Mouse (Mus musculus) C2C12 (cell line): ENCODE measurements around the gene Pafah1b2. TPM values are rescaled to one million over a fixed set of nuclear protein-coding genes. Genes with fewer than 3 reads are reported as not detected.

Experiments
- H3K27me3 ChIP-seq: one replicate; pipeline ENCODE4 v1.6.1; 2011; ENCODE audit not compliant: control insufficient read depth, insufficient read depth, insufficient read length
- H3K36me3 ChIP-seq: one replicate; pipeline ENCODE4 v1.6.1; 2011; ENCODE audit not compliant: control insufficient read depth, insufficient read depth
- H3K4me3 ChIP-seq: one replicate; pipeline ENCODE4 v1.5.1; 2011; ENCODE audit warnings: mild to moderate bottlenecking, control low read depth; ENCODE audit not compliant: poor library complexity, insufficient read depth, severe bottlenecking
- H3K79me2 ChIP-seq: one replicate; pipeline ENCODE4 v1.6.1; 2011; ENCODE audit not compliant: control insufficient read depth, insufficient read depth
- H3K79me3 ChIP-seq: one replicate; pipeline ENCODE4 v1.6.1; 2011; ENCODE audit warnings: low read depth, control low read depth
- H3ac ChIP-seq: one replicate; pipeline ENCODE3; 2011; ENCODE audit warnings: low read depth; ENCODE audit not compliant: control insufficient read depth, insufficient read length
- CEBPB ChIP-seq: IDR thresholded peaks from one replicate; pipeline ENCODE4 v1.6.1; 2011; ENCODE audit warnings: low read depth, mild to moderate bottlenecking, control low read depth, moderate library complexity
- CTCF ChIP-seq: IDR thresholded peaks from one replicate; pipeline ENCODE4 v1.5.1; 2011; ENCODE audit not compliant: control insufficient read depth, insufficient read depth, insufficient read length
- FOSL1 ChIP-seq: IDR thresholded peaks from one replicate; pipeline ENCODE4 v1.8.0; 2011; ENCODE audit warnings: mild to moderate bottlenecking, low read length; ENCODE audit not compliant: poor library complexity, insufficient read depth, severe bottlenecking
- MAX ChIP-seq: IDR thresholded peaks from one replicate; pipeline ENCODE4 v1.6.1; 2011; ENCODE audit warnings: mild to moderate bottlenecking, control low read depth
- MYOD1 ChIP-seq: IDR thresholded peaks from one replicate; pipeline ENCODE4 v1.6.1; 2011; ENCODE audit warnings: low read depth; ENCODE audit not compliant: control insufficient read depth, insufficient read length
- MYOG ChIP-seq: IDR thresholded peaks from one replicate; pipeline ENCODE4 v1.6.1; 2011; ENCODE audit not compliant: control insufficient read depth, insufficient read length; ENCODE audit errors: extremely low read depth
- USF1 ChIP-seq: IDR thresholded peaks from one replicate; pipeline ENCODE4 v1.6.1; 2011; ENCODE audit warnings: low read depth, mild to moderate bottlenecking, control low read depth, moderate library complexity
- polyA plus RNA-seq: library from polyadenylated mRNA; unstranded; fragments of >200 nt; fragmentation: generic; extraction: Trizol; gene quantifications from one replicate; pipeline ENCODE4 v1.2.1, GENCODE M21; 2012; ENCODE audit warnings: missing spikeins

Gene Pafah1b2
- polyA plus RNA-seq, 1 experiment: 82.4 TPM

GRCm38 (mm10) chr9:46013616-46014015 lies 1.1 kb upstream of the Pafah1b2 start:
- peaks cover 10% of the 10 kb centered on the region for H3K36me3 ChIP-seq
- peaks cover 59% of the 10 kb centered on the region for H3K79me2 ChIP-seq
- H3K27me3 ChIP-seq: no peaks in the 10 kb centered on the region
- peak overlapping the region; percentile 81 for H3ac ChIP-seq
- no peak for TF ChIP-seq MAX
- no peak for TF ChIP-seq MYOD1
- TF ChIP-seq MYOG: no peak
- TF ChIP-seq USF1: no peak
- TF ChIP-seq CTCF: no peak
- no peak for TF ChIP-seq CEBPB
- no peak for TF ChIP-seq FOSL1
- peaks cover 49% of the 10 kb centered on the region for H3K79me3 ChIP-seq
- peak overlapping the region; percentile 71 for H3K4me3 ChIP-seq

- Histone ChIP-seq H3K79me2 (peaks cover 54% of the 10 kb centered on the region), H3K79me3 (peaks cover 43% of the 10 kb centered on the region), H3K36me3 (peaks cover 4% of the 10 kb centered on the region), H3K27me3 (no peaks in the 10 kb centered on the region), H3K4me3 (peak overlapping the region; percentile 71), H3ac (peak overlapping the region; percentile 87)
- TF ChIP-seq CEBPB (no peak), FOSL1 (no peak), CTCF (no peak), MAX (no peak), MYOG (no peak), USF1 (no peak), MYOD1 (no peak)
Observed at GRCm38 (mm10) chr9:46013009-46013586, 608 bp upstream of the Pafah1b2 start.

GRCm38 (mm10) chr9:46011094-46011970 lies 1.2 kb downstream of the Pafah1b2 start:
- Histone ChIP-seq H3K4me3 (no peak overlapping the region), H3K79me3 (peaks cover 31% of the 10 kb centered on the region), H3K36me3 (no peaks in the 10 kb centered on the region), H3ac (no peak overlapping the region), H3K79me2 (peaks cover 37% of the 10 kb centered on the region), H3K27me3 (no peaks in the 10 kb centered on the region)
- TF ChIP-seq USF1: no peak
- peak; percentile 64 for TF ChIP-seq CEBPB

- no peak overlapping the region for H3K4me3 ChIP-seq
- peaks cover 15% of the 10 kb centered on the region for H3K79me3 ChIP-seq
- H3K36me3 ChIP-seq: no peaks in the 10 kb centered on the region
- TF ChIP-seq CEBPB: no peak
- TF ChIP-seq USF1: no peak
- TF ChIP-seq CTCF: no peak
- no peak for TF ChIP-seq MAX
- peaks cover 20% of the 10 kb centered on the region for H3K79me2 ChIP-seq
- no peak overlapping the region for H3ac ChIP-seq
- no peaks in the 10 kb centered on the region for H3K27me3 ChIP-seq
Observed at GRCm38 (mm10) chr9:46009669-46009983, 2.9 kb downstream of the Pafah1b2 start.

- Histone ChIP-seq H3K79me2 (peaks cover 14% of the 10 kb centered on the region), H3K27me3 (no peaks in the 10 kb centered on the region), H3K36me3 (no peaks in the 10 kb centered on the region), H3ac (no peak overlapping the region), H3K79me3 (peaks cover 10% of the 10 kb centered on the region), H3K4me3 (no peak overlapping the region)
- TF ChIP-seq MYOG (no peak), FOSL1 (no peak), CTCF (no peak), MAX (no peak), MYOD1 (no peak), CEBPB (no peak), USF1 (no peak)
Observed at GRCm38 (mm10) chr9:46008931-46009668, 3.4 kb downstream of the Pafah1b2 start.

GRCm38 (mm10) chr9:46006224-46006623 lies 6.3 kb downstream of the Pafah1b2 start:
- no peak for TF ChIP-seq MYOD1
- TF ChIP-seq USF1: no peak
- TF ChIP-seq CEBPB: no peak
- no peak for TF ChIP-seq CTCF
- TF ChIP-seq MAX: no peak
- TF ChIP-seq FOSL1: no peak
- TF ChIP-seq MYOG: no peak
- H3K27me3 ChIP-seq: no peaks in the 10 kb centered on the region
- H3K79me3 ChIP-seq: no peaks in the 10 kb centered on the region
- no peaks in the 10 kb centered on the region for H3K79me2 ChIP-seq
- H3K36me3 ChIP-seq: no peaks in the 10 kb centered on the region
- H3ac ChIP-seq: no peak overlapping the region
- no peak overlapping the region for H3K4me3 ChIP-seq
